In the genomic region with DNA sequence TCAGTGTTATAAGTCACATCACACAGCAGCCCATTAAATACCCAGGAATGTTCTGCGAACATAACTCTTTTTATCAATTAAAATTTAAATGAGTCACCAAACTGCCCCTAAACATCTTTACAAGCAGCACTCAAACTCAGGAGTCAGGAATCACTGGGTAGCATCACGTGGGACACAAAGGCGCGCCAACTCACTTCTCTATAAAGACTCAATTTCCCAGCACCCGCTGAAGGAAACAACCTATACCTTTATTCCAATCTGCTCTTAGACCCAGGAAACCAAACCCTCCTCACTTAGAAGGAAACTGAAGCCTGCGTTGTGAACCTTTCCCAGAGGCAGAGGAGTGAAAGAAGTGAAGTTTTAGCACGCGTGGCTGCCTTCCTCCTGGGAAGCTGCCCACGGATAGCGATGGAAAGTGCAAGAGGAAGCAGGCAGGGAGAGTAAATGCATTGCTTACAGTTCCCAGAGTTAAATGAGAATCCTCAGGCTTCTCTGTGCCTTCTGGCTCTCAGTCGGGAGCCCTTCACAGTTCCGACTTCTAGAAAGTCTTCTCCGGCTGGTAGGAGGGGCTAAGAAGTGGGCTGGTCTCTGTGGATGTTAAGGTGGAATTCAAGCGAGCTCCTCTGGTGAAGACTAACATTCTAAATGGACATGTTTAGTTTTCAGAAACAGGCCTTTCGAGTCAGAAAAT, we compare ENCODE assay signal across 8 mouse cellular contexts. TPM values are rescaled to one million over a fixed set of nuclear protein-coding genes. Genes with fewer than 3 reads are reported as not detected.
DNase-seq lines count a peak whose midpoint lies in the region; ATAC-seq and TF ChIP-seq lines count a peak whose summit lies in the region.

A gene (minus strand): TSS at position 557 of the 691 bp plus-strand sequence.

- H3K4me2 ChIP-seq in hindbrain, embryonic 15.5 days, result peak within 1 kb of the TSS; percentile 59
- H3K4me2 ChIP-seq in limb, embryonic 13.5 days (replicated peaks), result peak within 1 kb of the TSS; percentile 71
- H3K4me2 ChIP-seq in midbrain, embryonic 12.5 days (replicated peaks), result peak within 1 kb of the TSS; percentile 47

- DNase-seq in MEL (ENCODE audit: low read depth, low spot score), result peak; percentile 88
- DNase-seq in c-Kit-positive CD71-positive TER-119-positive erythroid progenitor cells, embryonic 14.5 days (ENCODE audit: low spot score), result peak; percentile 59
- DNase-seq in gastrocnemius, adult 18-20 months (ENCODE audit: low spot score), result peak; percentile 43
- DNase-seq in spleen, postnatal 10 days (ENCODE audit: low spot score in 2 of 2), result peak; percentile 18 to 43

- H3K4me1 ChIP-seq in MEL (ENCODE audit: control insufficient read depth in 1 of 2, insufficient read depth in 2 of 2, low read length in 2 of 2), result peaks cover 16 to 17% of the 10 kb centered on the region in 2 experiments
- peaks cover 5% of the 10 kb centered on the region; the same call in 1 of the 2 replicates for H3K4me1 ChIP-seq in hindbrain, embryonic 15.5 days (replicated peaks)
- H3K4me1 ChIP-seq in limb, embryonic 13.5 days, result peaks cover 13% of the 10 kb centered on the region; the same call in 1 of the 2 replicates
- 0 out of 2 replicates have a peak, but pooled peaks cover 4% of the 10 kb centered on the region for H3K4me1 ChIP-seq in midbrain, embryonic 12.5 days

- no peaks in the 10 kb centered on the region for H3K9me3 ChIP-seq in MEL (replicated peaks; ENCODE audit: insufficient read depth, low read length)
- no peaks in the 10 kb centered on the region for H3K9me3 ChIP-seq in hindbrain, embryonic 15.5 days
- no peaks in the 10 kb centered on the region for H3K9me3 ChIP-seq in limb, embryonic 13.5 days
- H3K9me3 ChIP-seq in midbrain, embryonic 12.5 days, result no peaks in the 10 kb centered on the region

- TF ChIP-seq POLR2A in MEL (IDR thresholded peaks at IDR 0.05; ENCODE audit: control insufficient read depth in 1 of 2, insufficient read depth in 1 of 2, low read depth in 1 of 2, low read length in 2 of 2, poor library complexity in 1 of 2), result peak; percentile 52 to 68; a peak in 3 of 4 replicates

- peaks cover 6% of the 10 kb centered on the region for H3K79me2 ChIP-seq in MEL (ENCODE audit: control insufficient read depth, insufficient read depth, low read length, poor library complexity)

- no peak for TF ChIP-seq EP300 in MEL (IDR thresholded peaks at IDR 0.05; ENCODE audit: low read depth in 1 of 2, low read length in 2 of 2)

- no peak for ATAC-seq in hindbrain, embryonic 15.5 days (ENCODE audit: low FRiP score, low read depth)
- ATAC-seq in limb, embryonic 13.5 days (ENCODE audit: low FRiP score, low read depth), result peak; percentile 92
- no peak for ATAC-seq in midbrain, embryonic 12.5 days (ENCODE audit: low FRiP score, low read depth)
- no peak for ATAC-seq in inflammation-experienced regulatory T-cells, adult 6 months

- peak within 1 kb of the TSS; percentile 85 to 99 for H3K4me3 ChIP-seq in MEL (ENCODE audit: control insufficient read depth in 1 of 2, insufficient read depth in 1 of 2, low read depth in 2 of 2, low read length in 2 of 2)
- peak within 1 kb of the TSS; percentile 34 for H3K4me3 ChIP-seq in hindbrain, embryonic 15.5 days
- H3K4me3 ChIP-seq in limb, embryonic 13.5 days, result peak within 1 kb of the TSS; percentile 56
- H3K4me3 ChIP-seq in midbrain, embryonic 12.5 days, result peak within 1 kb of the TSS; percentile 20

- no peak for TF ChIP-seq RAD21 in MEL (IDR thresholded peaks at IDR 0.05; ENCODE audit: low read depth, low read length)

- H3K27ac ChIP-seq in MEL (ENCODE audit: control insufficient read depth, low read depth, low read length), result peak within 1 kb of the TSS; percentile 100
- no peak within 1 kb of the TSS for H3K27ac ChIP-seq in hindbrain, embryonic 15.5 days (replicated peaks)
- peak within 1 kb of the TSS; percentile 93 for H3K27ac ChIP-seq in limb, embryonic 13.5 days
- no peak within 1 kb of the TSS for H3K27ac ChIP-seq in midbrain, embryonic 12.5 days (replicated peaks)

- H3K9ac ChIP-seq in MEL (ENCODE audit: control insufficient read depth, low read depth, low read length, poor library complexity, severe bottlenecking), result peak within 1 kb of the TSS; percentile 97
- no peak within 1 kb of the TSS for H3K9ac ChIP-seq in hindbrain, embryonic 15.5 days
- peak within 1 kb of the TSS; percentile 67 for H3K9ac ChIP-seq in limb, embryonic 13.5 days
- no peak within 1 kb of the TSS for H3K9ac ChIP-seq in midbrain, embryonic 12.5 days (replicated peaks)

- WGBS in hindbrain, embryonic 15.5 days, result 25% methylated on average over 15 of the region's 15 CpGs
- 8% methylated on average over 15 of the region's 15 CpGs for WGBS in limb, embryonic 13.5 days
- 26% methylated on average over 15 of the region's 15 CpGs for WGBS in midbrain, embryonic 12.5 days

- peaks cover 0 to 38% of the 10 kb centered on the region in 2 experiments; a peak in 2 of 4 replicates for H3K36me3 ChIP-seq in MEL (ENCODE audit: control insufficient read depth in 1 of 2, insufficient read depth in 2 of 2, low read length in 2 of 2)
- no peaks in the 10 kb centered on the region for H3K36me3 ChIP-seq in hindbrain, embryonic 15.5 days
- H3K36me3 ChIP-seq in limb, embryonic 13.5 days, result no peaks in the 10 kb centered on the region
- H3K36me3 ChIP-seq in midbrain, embryonic 12.5 days, result no peaks in the 10 kb centered on the region

- no peaks in the 10 kb centered on the region for H3K27me3 ChIP-seq in MEL (ENCODE audit: control insufficient read depth in 1 of 2, insufficient read depth in 2 of 2, low read length in 2 of 2)
- no peaks in the 10 kb centered on the region for H3K27me3 ChIP-seq in hindbrain, embryonic 15.5 days
- H3K27me3 ChIP-seq in limb, embryonic 13.5 days, result no peaks in the 10 kb centered on the region
- no peaks in the 10 kb centered on the region for H3K27me3 ChIP-seq in midbrain, embryonic 12.5 days

- no peak for TF ChIP-seq CTCF in MEL (IDR thresholded peaks at IDR 0.05 in 2 of 3, conservative IDR thresholded peaks at IDR 0.05 in 1 of 3; ENCODE audit: control insufficient read depth in 1 of 3, insufficient read depth in 1 of 3, low read depth in 2 of 3, low read length in 3 of 3, poor library complexity in 1 of 3, severe bottlenecking in 1 of 3)

TF ChIP-seq in MEL, 35 proteins besides CTCF, POLR2A, EP300 and RAD21 (continues in another document):
- TF ChIP-seq HCFC1 (IDR thresholded peaks at IDR 0.05; ENCODE audit: low read depth, low read length) (peak; percentile 71), BHLHE40 (IDR thresholded peaks at IDR 0.05; ENCODE audit: borderline replicate concordance, low read depth, low read length) (no peak), E2F4 (IDR thresholded peaks at IDR 0.05; ENCODE audit: borderline replicate concordance, low read depth, low read length) (peak; percentile 89), MAZ (IDR thresholded peaks at IDR 0.05; ENCODE audit: low read depth, low read length) (0 out of 2 replicates have a peak, but pooled peaks have one; percentile 3), MAFK (IDR thresholded peaks at IDR 0.05; ENCODE audit: borderline replicate concordance, low read depth, low read length) (no peak), GATA1 (IDR thresholded peaks at IDR 0.05; ENCODE audit: low read depth, low read length) (0 out of 2 replicates have a peak, but pooled peaks have one; percentile 4), USF1 (IDR thresholded peaks at IDR 0.05; ENCODE audit: low read depth, low read length) (peak; percentile 94), NRF1 (IDR thresholded peaks at IDR 0.05; ENCODE audit: insufficient read depth, low read depth, low read length, poor library complexity, severe bottlenecking) (no peak), MXI1 (IDR thresholded peaks at IDR 0.05; ENCODE audit: low read depth, low read length) (peak; percentile 56; the same call in 1 of the 2 replicates), ZNF384 (IDR thresholded peaks at IDR 0.05; ENCODE audit: low read depth, low read length) (no peak), TBP (IDR thresholded peaks at IDR 0.05; ENCODE audit: low read depth, low read length) (peak; percentile 47; the same call in 1 of the 2 replicates), ZKSCAN1 (IDR thresholded peaks at IDR 0.05; ENCODE audit: low read depth, low read length) (no peak), POLR2AphosphoS5 (IDR thresholded peaks at IDR 0.05; ENCODE audit: borderline replicate concordance, low read depth, low read length) (no peak), MYC (IDR thresholded peaks at IDR 0.05; ENCODE audit: low read depth, low read length) (peak; percentile 15; the same call in 1 of the 2 replicates), MYB (IDR thresholded peaks at IDR 0.05; ENCODE audit: low read depth, low read length) (no peak), ETS1 (IDR thresholded peaks at IDR 0.05; ENCODE audit: low read depth, low read length) (0 out of 2 replicates have a peak, but pooled peaks have one; percentile 24), ZMIZ1 (IDR thresholded peaks at IDR 0.05; ENCODE audit: low read depth, low read length) (no peak), MAX (IDR thresholded peaks at IDR 0.05; ENCODE audit: low read length) (peak; percentile 72), USF2 (IDR thresholded peaks at IDR 0.05; ENCODE audit: borderline replicate concordance in 1 of 2, insufficient read depth in 1 of 2, low read depth in 1 of 2, low read length in 2 of 2) (peak in 1 of 2 experiments; percentile 78; a peak in 2 of 4 replicates), ELF1 (IDR thresholded peaks at IDR 0.05; ENCODE audit: low read depth, low read length) (no peak), MEF2A (IDR thresholded peaks at IDR 0.05; ENCODE audit: extremely low read depth, insufficient replicate concordance, low read depth, low read length, poor library complexity, severe bottlenecking) (no peak), TAL1 (IDR thresholded peaks at IDR 0.05; ENCODE audit: low read length) (no peak), RCOR1 (IDR thresholded peaks at IDR 0.05; ENCODE audit: low read depth, low read length) (no peak), GABPA (IDR thresholded peaks at IDR 0.05; ENCODE audit: low read depth, low read length) (no peak), NELFE (IDR thresholded peaks at IDR 0.05; ENCODE audit: low read depth, low read length) (peak; percentile 37), CHD1 (IDR thresholded peaks at IDR 0.05; ENCODE audit: low read depth, low read length) (no peak)

RNA-seq across cellular contexts. Expression of the gene that starts here (rescaled TPM):
- 6.4 and 8.6 TPM in 2 replicates for total RNA-seq in MEL (2012; rRNA removed)
- polyA plus RNA-seq in MEL (2012; ENCODE audit: insufficient read depth in 1 of 2, insufficient read length in 2 of 2, low read depth in 1 of 2, low replicate concordance in 2 of 2, missing spikeins in 1 of 2), result 10 to 100 TPM in 1 of 2 experiments, not detected in 1; 14.4 TPM
- total RNA-seq in gastrocnemius, adult 18-20 months (2021), result under 1 TPM; 0.96 to 1.00 TPM
- 1.8 and 2.3 TPM in 2 replicates for polyA plus RNA-seq in hindbrain, embryonic 15.5 days (2015; fragmentation: Nextera tagmentation; extraction: Ambion mirVana)
- 17.7 and 18.2 TPM in 2 replicates for polyA plus RNA-seq in limb, embryonic 13.5 days (2015; fragmentation: Nextera tagmentation; extraction: Ambion mirVana)
- 3.0 and 3.8 TPM in 2 replicates for polyA plus RNA-seq in midbrain, embryonic 12.5 days (2016; fragmentation: Nextera tagmentation; extraction: Ambion mirVana)
- under 1 TPM in 1 of 3 experiments, not detected in 2; 0.58 TPM for polyA plus RNA-seq in inflammation-experienced regulatory T-cells, adult 6 months (2017; shearing (Covaris generic))

Comparison
In these comparisons a context has a peak if more than half of its experiments do, and no peak if none do; other contexts are left out.
1. Peak in DNase-seq in gastrocnemius, adult 18-20 months; RNA of the gene not detected or under 1 TPM.
2. DNase-seq: peak in every context shown above with its lines; median percentile 88 in MEL; 59 in c-Kit-positive CD71-positive TER-119-positive erythroid progenitor cells, embryonic 14.5 days; 43 in gastrocnemius, adult 18-20 months; 30 in spleen, postnatal 10 days.
3. H3K27ac ChIP-seq: peak in MEL (single experiment) and limb, embryonic 13.5 days (single experiment); none in hindbrain, embryonic 15.5 days (single experiment) and midbrain, embryonic 12.5 days (single experiment).
4. H3K4me3 ChIP-seq: peak in every context shown above with its lines; median percentile 92 in MEL; 56 in limb, embryonic 13.5 days; 34 in hindbrain, embryonic 15.5 days; 20 in midbrain, embryonic 12.5 days.
5. H3K9ac ChIP-seq: peak in MEL (single experiment) and limb, embryonic 13.5 days (single experiment); none in hindbrain, embryonic 15.5 days (single experiment) and midbrain, embryonic 12.5 days (single experiment).
6. Peak in every context shown above with its lines, with median percentiles within 50 percentile points of each other: H3K4me2 ChIP-seq.